Mouse (Mus musculus) cerebellum, adult 2 months (tissue): ENCODE measurements around the gene Cables2. TPM values are rescaled to one million over a fixed set of nuclear protein-coding genes. Genes with fewer than 3 reads are reported as not detected.

Experiments used
- DNase-seq, 2 experiments: peaks; one replicate each; pipeline ENCODE4 v3.0.0; 2021
- H3K27ac ChIP-seq: fragments of 200-500 bp; 2 replicates; pipeline ENCODE4 v1.5.1; 2012; ENCODE audit warnings: low read length, control low read depth, inconsistent platforms; ENCODE audit not compliant: insufficient read depth
- H3K27me3 ChIP-seq: fragments of 200-500 bp; 2 replicates; pipeline ENCODE4 v1.6.1; 2012; ENCODE audit warnings: inconsistent platforms, mild to moderate bottlenecking, low read length, moderate library complexity; ENCODE audit not compliant: control insufficient read depth, insufficient read depth
- H3K4me1 ChIP-seq: fragments of 200-500 bp; 2 replicates; pipeline ENCODE4 v1.6.1; 2011; ENCODE audit warnings: low read length; ENCODE audit not compliant: control insufficient read depth, insufficient read depth
- H3K4me3 ChIP-seq: fragments of 200-500 bp; replicated peaks from 2 replicates; pipeline ENCODE3; 2011; ENCODE audit warnings: mild to moderate bottlenecking, low read depth, low read length, control low read depth; ENCODE audit not compliant: insufficient read depth
- CTCF ChIP-seq: fragments of 200-500 bp; IDR thresholded peaks from 2 replicates; pipeline ENCODE4 v1.5.1; 2011; ENCODE audit warnings: low read depth, mild to moderate bottlenecking, control low read depth, low read length, moderate library complexity, borderline replicate concordance; ENCODE audit not compliant: insufficient read depth
- POLR2A ChIP-seq: fragments of 200-500 bp; IDR thresholded peaks from 2 replicates; pipeline ENCODE4 v1.6.1; 2011; ENCODE audit warnings: low read length, control low read depth, borderline replicate concordance; ENCODE audit not compliant: insufficient read depth
- WGBS: fragments of 180-500 bp; shearing (Covaris S2); methylation state at CpG from one replicate; pipeline ENCODE4 v1.1.7; 2018; 5-methylcytosine and 5-hydroxymethylcytosine counted together
- polyA plus RNA-seq: library from polyadenylated mRNA; depleted of rRNA; stranded (reverse); fragments of >200 nt; gene quantifications from 2 replicates; pipeline ENCODE4 v1.2.3, GENCODE M21; 2012

The Cables2 gene
- polyA plus RNA-seq, 1 experiment, result 51.7 TPM

DNA sequence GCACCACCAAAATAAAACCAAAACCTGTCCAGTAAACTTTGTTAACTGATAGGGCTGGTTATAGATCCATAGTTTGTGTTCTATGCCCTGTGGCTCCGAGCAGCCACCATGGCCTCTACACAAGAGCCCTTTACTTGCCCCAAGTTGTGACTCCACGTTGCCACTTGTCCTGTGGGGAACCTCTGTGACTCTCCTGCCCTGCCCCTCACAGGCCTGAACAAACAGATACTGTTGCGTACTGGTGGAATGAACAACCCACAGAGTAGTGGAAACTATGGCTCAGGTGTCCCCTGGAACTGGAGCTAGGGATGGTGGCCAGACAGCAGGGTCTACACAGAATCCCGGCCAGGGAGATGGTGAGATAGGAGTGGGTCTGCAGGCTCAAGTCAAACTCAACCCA, 37.5 kb downstream of the Cables2 start:
- Histone ChIP-seq H3K4me1 (no peaks in the 10 kb centered on the region), H3K4me3 (no peak overlapping the region), H3K27me3 (no peaks in the 10 kb centered on the region), H3K27ac (no peak overlapping the region)
- DNase-seq, result no peak
- no peak for TF ChIP-seq CTCF
- no peak for TF ChIP-seq POLR2A
- WGBS, result 90% methylated on average over 4 of the region's 4 CpGs

DNA sequence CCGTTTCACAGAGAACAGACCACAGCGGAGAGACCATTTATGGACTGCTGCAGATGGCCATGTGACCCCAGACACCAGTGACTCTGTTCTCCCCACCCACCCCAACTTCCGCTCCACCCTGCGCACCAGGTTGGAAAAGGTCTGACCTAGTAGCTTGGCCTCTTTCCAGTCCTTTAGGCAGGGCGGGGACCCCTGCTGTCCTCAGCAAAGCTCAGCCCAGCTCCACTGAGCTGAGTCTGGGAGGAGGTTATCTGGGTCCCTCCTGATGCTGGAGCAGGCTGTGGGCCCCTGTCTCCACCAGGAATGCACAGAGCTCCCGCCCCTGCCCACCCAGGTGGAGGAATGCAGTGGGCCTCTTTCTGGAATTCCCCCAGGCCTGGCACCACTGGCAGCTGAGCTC, 38.3 kb downstream of the Cables2 start:
- no peak overlapping the region for H3K27ac ChIP-seq
- no peak for DNase-seq
- H3K4me1 ChIP-seq, result no peaks in the 10 kb centered on the region
- H3K4me3 ChIP-seq, result no peak overlapping the region
- 34% methylated on average over 6 of the region's 6 CpGs for WGBS
- H3K27me3 ChIP-seq, result no peaks in the 10 kb centered on the region
- TF ChIP-seq CTCF, result no peak

DNA sequence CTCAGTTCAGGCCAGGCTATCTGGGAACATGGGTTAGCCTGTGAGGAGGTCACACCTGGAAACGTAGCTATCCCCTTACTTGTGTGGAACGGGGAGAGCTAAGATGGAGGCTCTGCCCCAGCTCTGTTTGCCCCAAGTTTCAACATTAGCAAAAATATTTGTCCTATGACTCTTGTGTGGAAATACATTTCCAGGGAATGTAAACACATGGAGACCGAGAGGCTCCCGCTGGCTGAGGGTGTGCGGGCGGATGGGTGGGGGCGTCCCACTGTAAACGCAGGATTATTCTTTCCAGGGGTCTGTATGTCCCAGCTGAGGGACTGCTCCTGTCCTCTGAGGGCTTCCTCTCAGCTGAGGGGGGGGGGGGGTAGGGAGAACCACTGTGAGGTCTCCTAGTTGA, 38.9 kb downstream of the Cables2 start:
- WGBS, result 95% methylated on average over 8 of the region's 8 CpGs
- DNase-seq, result no peak

DNA sequence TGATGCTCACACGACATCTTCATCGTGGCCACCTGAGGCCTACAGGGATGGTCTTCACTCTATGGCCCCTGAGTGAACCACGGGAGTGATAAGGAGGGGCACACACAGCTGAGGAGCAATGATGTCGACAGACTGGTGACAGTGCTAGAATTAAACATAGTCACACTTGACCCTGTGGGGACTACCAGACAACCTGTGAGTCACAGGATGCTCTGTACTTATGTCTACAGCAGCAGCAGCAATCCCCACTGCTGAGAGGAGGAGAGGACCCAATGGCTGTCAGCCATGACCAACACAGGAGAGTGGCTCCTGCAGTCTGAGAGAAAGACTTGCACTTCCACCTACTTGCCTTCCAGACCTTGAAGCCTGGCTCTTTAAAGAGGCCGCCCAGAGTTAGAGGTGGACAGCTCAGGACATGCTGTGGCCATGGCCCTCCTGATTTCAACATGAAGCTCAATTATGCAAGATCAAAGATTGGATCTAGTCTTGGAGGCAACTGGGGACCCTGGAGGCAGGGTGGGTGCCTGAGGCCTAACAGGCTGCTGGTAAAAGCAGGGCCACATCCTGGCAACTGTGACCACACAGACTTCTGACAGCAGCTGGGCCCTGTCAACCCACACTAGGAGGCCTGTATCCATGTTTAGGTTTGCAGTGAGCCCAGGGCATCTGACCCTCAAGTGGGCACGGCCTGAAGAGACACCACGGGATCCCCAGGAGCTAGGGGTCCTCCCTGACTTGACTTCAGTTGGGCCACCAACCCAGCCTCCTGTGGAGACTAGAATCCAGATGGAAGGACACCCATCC, 40.0 kb downstream of the Cables2 start:
- DNase-seq, result no peak
- Histone ChIP-seq H3K4me3 (no peak overlapping the region), H3K27ac (no peak overlapping the region), H3K27me3 (no peaks in the 10 kb centered on the region), H3K4me1 (no peaks in the 10 kb centered on the region)
- TF ChIP-seq CTCF, result no peak
- TF ChIP-seq POLR2A, result no peak
- WGBS, result 83% methylated on average over 7 of the region's 7 CpGs

More for the DNA sequence above, 38.9 kb downstream of the Cables2 start:
- TF ChIP-seq POLR2A, result no peak
- no peak for TF ChIP-seq CTCF
- no peak overlapping the region for H3K4me3 ChIP-seq
- H3K27ac ChIP-seq, result no peak overlapping the region
- H3K4me1 ChIP-seq, result no peaks in the 10 kb centered on the region
- no peaks in the 10 kb centered on the region for H3K27me3 ChIP-seq

DNA sequence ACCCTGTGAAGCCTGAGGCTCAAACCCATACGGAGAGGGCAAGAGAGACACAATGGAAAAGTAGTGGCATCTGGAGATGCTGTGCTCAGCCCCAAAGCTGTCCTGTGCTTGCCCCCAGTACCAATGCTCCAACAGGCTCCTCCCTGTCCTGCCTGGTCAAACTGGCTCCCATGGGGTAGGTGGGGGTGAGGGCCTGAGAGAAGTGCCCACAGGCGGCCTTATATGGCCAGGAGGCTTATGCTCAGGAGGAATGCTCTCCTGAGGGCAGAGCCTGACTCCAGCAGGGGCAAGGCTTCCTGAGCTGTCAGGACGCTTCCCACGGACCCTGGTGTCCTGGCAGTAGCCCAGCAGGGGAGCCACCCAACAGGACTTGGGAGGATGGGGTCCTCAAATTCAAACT, 42.8 kb downstream of the Cables2 start:
- TF ChIP-seq POLR2A, result no peak
- TF ChIP-seq CTCF, result no peak
- no peak for DNase-seq
- Histone ChIP-seq H3K27ac (no peak overlapping the region), H3K4me1 (no peaks in the 10 kb centered on the region), H3K4me3 (no peak overlapping the region), H3K27me3 (no peaks in the 10 kb centered on the region; the same call in 1 of the 2 replicates)
- 51% methylated on average over 4 of the region's 4 CpGs for WGBS

DNA sequence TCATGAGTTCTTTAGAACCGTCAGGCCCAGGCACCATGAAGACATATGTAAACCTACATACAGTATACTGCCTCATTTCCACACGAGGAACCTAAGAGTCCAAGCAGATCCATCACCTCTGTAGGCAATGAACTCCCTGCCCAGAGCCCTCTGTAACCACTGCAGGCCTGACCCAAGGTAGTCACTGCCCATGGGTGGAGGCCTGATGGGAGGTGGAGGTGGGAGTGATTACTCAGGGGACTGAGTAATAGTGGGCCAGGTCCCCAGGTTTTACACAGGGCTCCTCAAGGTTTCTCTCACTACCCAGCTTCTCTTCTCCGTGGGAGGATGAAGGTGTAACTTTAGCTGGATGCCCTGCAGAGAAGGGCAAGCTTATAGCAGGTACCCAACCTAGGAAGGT, 44.2 kb downstream of the Cables2 start:
- Histone ChIP-seq H3K27me3 (no peaks in the 10 kb centered on the region; the same call in 1 of the 2 replicates), H3K4me3 (no peak overlapping the region), H3K27ac (no peak overlapping the region), H3K4me1 (no peaks in the 10 kb centered on the region)
- TF ChIP-seq CTCF (no peak), POLR2A (no peak)
- no peak for DNase-seq
- 82% methylated on average over 3 of the region's 3 CpGs for WGBS

DNA sequence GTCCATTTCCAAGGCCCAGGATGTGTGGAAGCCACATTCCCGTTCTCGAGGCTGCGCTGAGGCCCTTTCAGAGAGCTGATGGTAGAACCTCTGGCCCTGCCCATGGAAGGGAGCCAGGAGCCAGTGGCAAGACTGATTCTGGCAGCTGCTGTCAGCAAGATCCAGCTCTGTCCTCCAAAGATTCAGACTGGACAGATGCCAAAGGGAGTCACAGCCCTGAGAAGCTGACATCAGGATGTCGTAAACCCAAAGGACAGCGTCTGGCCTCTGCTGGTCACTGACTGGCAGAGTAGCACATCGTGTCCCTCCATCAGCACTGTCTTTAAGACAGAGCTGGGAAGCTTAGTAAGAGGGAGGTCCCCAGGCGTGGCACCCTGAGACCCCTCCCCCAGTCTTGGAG, 44.7 kb downstream of the Cables2 start:
- DNase-seq, result no peak
- Histone ChIP-seq H3K27me3 (no peaks in the 10 kb centered on the region; the same call in 1 of the 2 replicates), H3K4me3 (no peak overlapping the region), H3K4me1 (no peaks in the 10 kb centered on the region), H3K27ac (no peak overlapping the region)
- TF ChIP-seq POLR2A (no peak), CTCF (no peak)
- WGBS, result 62% methylated on average over 7 of the region's 7 CpGs

DNA sequence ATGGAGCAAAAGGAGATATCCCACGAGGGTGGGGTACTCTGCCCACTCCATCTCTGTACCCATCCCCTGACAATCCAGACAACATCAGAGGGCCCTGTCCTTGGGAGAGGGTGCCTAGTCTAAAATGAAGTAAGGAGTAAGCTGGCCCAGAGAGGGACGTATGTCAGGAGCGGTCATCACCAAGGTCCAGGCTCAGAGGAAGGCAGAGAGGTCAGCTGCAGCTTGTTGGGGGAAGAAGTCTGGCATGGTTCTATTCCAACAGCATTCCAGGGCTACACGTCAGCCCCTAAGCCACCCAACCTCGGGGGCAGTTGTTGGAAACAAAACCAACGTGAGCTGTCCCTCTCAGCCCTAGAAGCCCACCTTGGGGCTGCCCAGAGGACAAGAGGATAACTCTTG, 45.2 kb downstream of the Cables2 start:
- Histone ChIP-seq H3K4me1 (no peaks in the 10 kb centered on the region), H3K27ac (no peak overlapping the region), H3K27me3 (no peaks in the 10 kb centered on the region; the same call in 1 of the 2 replicates), H3K4me3 (no peak overlapping the region)
- TF ChIP-seq CTCF (no peak), POLR2A (no peak)
- WGBS, result 47% methylated on average over 6 of the region's 6 CpGs
- no peak for DNase-seq
